Mouse (Mus musculus) thymus, adult 2 months (tissue): ENCODE measurements at regions not wholly inside any gene's neighbourhood (a gene's known extent, or its start where the extent isn't known, plus 50 kb on each side); places are given as distances from the start of the nearest gene placed in this dataset.
"Not testable (repeated sequence)": the region's sequence is repeated elsewhere in the genome, so short reads cannot be mapped to it uniquely, and the experiment has no call there.

Source experiments
- DNase-seq: peaks from one replicate; pipeline ENCODE4 v3.0.0; 2021
- H3K27ac ChIP-seq: fragments of 200-500 bp; 2 replicates; pipeline ENCODE4 v1.5.1; 2012; ENCODE audit warnings: low read length, control low read depth; ENCODE audit not compliant: control insufficient read depth, insufficient read depth
- H3K27me3 ChIP-seq: fragments of 200-500 bp; 2 replicates; pipeline ENCODE4 v1.6.1; 2012; ENCODE audit warnings: mild to moderate bottlenecking, low read length, moderate library complexity, mixed read lengths; ENCODE audit not compliant: control insufficient read depth, insufficient read depth
- H3K36me3 ChIP-seq: fragments of 200-500 bp; 2 replicates; pipeline ENCODE4 v1.6.1; 2012; ENCODE audit warnings: mild to moderate bottlenecking, low read length, moderate library complexity; ENCODE audit not compliant: control insufficient read depth, insufficient read depth
- H3K4me1 ChIP-seq: fragments of 200-500 bp; replicated peaks from 2 replicates; pipeline ENCODE4 v1.6.1; 2012; ENCODE audit warnings: low read length; ENCODE audit not compliant: control insufficient read depth, insufficient read depth
- H3K4me3 ChIP-seq: fragments of 200-500 bp; 2 replicates; pipeline ENCODE4 v1.5.1; 2012; ENCODE audit warnings: mild to moderate bottlenecking, low read length, control low read depth, moderate library complexity; ENCODE audit not compliant: control insufficient read depth, insufficient read depth
- CTCF ChIP-seq: fragments of 200-500 bp; IDR thresholded peaks from 2 replicates; pipeline ENCODE4 v1.5.1; 2012; ENCODE audit warnings: mild to moderate bottlenecking, control low read depth, low read length, moderate library complexity, borderline replicate concordance; ENCODE audit not compliant: control insufficient read depth, poor library complexity, insufficient read depth; ENCODE audit errors: extremely low read depth
- POLR2A ChIP-seq: fragments of 200-500 bp; IDR thresholded peaks from 2 replicates; pipeline ENCODE4 v1.6.1; 2012; ENCODE audit warnings: mild to moderate bottlenecking, low read length, control low read depth, moderate library complexity; ENCODE audit not compliant: control insufficient read depth, poor library complexity, insufficient read depth; ENCODE audit errors: extremely low read depth
- WGBS: fragments of 180-500 bp; shearing (Covaris S2); methylation state at CpG from one replicate; pipeline ENCODE4 v1.1.7; 2018; 5-methylcytosine and 5-hydroxymethylcytosine counted together

DNA sequence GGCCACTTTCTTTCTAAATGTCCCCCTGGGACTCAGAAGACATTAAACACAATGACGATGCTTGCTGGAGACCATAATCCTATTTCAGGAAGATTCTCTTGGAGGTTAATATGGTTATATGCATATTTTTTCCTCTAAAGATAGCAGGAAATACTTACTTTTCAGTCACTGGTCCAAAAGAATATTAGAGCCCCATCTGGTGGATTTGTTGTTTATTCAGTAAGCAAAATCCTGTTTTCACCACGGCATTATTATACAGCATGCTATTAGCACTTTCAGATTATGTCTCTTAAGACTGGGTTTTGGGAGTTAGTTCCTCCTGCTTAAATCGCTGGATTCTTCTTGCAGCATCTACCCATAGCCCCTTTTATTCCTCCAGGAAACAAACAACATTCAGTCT is 146.6 kb upstream of the Ipo5 start:
- TF ChIP-seq POLR2A (no peak), CTCF (no peak)
- H3K4me1 ChIP-seq = no peaks in the 10 kb centered on the region
- WGBS = 74% methylated on average over 3 of the region's 3 CpGs

GRCm38 (mm10) chr14:120766451-120766850 is 144.6 kb upstream of the Ipo5 start:
- Histone ChIP-seq H3K4me3 (no peak overlapping the region), H3K36me3 (no peaks in the 10 kb centered on the region), H3K27me3 (no peaks in the 10 kb centered on the region), H3K4me1 (no peaks in the 10 kb centered on the region), H3K27ac (no peak overlapping the region)
- WGBS = 94% methylated on average over 5 of the region's 5 CpGs
- DNase-seq = no peak
- TF ChIP-seq CTCF (no peak), POLR2A (no peak)

More for the DNA sequence above, 146.6 kb upstream of the Ipo5 start:
- Histone ChIP-seq H3K4me3 (no peak overlapping the region), H3K36me3 (no peaks in the 10 kb centered on the region), H3K27ac (no peak overlapping the region), H3K27me3 (no peaks in the 10 kb centered on the region)
- no peak for DNase-seq

DNA sequence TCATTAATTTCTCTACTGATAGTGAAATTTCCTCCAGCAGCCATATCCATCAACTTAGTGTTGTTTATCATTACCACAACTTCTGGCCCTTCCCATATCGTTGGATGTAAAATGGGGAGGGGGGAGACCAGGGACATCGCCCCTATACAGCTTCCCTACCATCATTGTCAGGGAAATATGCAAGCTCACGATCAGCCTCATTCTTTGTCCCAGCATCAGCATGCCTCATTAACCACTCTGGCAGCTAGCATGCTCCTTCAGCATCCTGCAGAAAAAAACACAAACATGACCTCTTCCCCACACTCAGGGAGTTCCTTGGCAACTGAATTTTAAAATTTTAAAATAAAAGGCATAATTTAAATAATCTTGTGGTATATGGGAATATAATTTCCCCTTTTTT is 140.4 kb upstream of the Ipo5 start:
- Histone ChIP-seq H3K27ac (no peak overlapping the region), H3K27me3 (no peaks in the 10 kb centered on the region), H3K4me1 (no peaks in the 10 kb centered on the region), H3K36me3 (no peaks in the 10 kb centered on the region), H3K4me3 (no peak overlapping the region)
- TF ChIP-seq CTCF = no peak
- TF ChIP-seq POLR2A = no peak
- DNase-seq = no peak
- WGBS = 90% methylated on average over 3 of the region's 3 CpGs

GRCm38 (mm10) chr14:120773001-120773400 is 138.0 kb upstream of the Ipo5 start:
- H3K4me1 ChIP-seq, H3K4me3 ChIP-seq, H3K36me3 ChIP-seq, H3K27me3 ChIP-seq, DNase-seq, H3K27ac ChIP-seq: not testable (repeated sequence)
- WGBS = 43% methylated on average over 4 of the region's 4 CpGs

- WGBS = 78% methylated on average over 4 of the region's 4 CpGs
- TF ChIP-seq CTCF = no peak
- TF ChIP-seq POLR2A = no peak
- H3K36me3 ChIP-seq = no peaks in the 10 kb centered on the region
- no peak for DNase-seq
- no peaks in the 10 kb centered on the region for H3K27me3 ChIP-seq
- no peak overlapping the region for H3K4me3 ChIP-seq
- H3K27ac ChIP-seq = no peak overlapping the region
- H3K4me1 ChIP-seq = no peaks in the 10 kb centered on the region
These were observed 119.0 kb upstream of the Ipo5 start for GRCm38 (mm10) chr14:120791828-120792554.

GRCm38 (mm10) chr14:120797916-120798490 is 113.0 kb upstream of the Ipo5 start:
- no peak for TF ChIP-seq CTCF
- TF ChIP-seq POLR2A = no peak
- Histone ChIP-seq H3K27me3 (no peaks in the 10 kb centered on the region), H3K4me1 (no peaks in the 10 kb centered on the region), H3K36me3 (no peaks in the 10 kb centered on the region), H3K4me3 (no peak overlapping the region), H3K27ac (no peak overlapping the region)
- DNase-seq = no peak
- WGBS = 90% methylated on average over 7 of the region's 7 CpGs

DNA sequence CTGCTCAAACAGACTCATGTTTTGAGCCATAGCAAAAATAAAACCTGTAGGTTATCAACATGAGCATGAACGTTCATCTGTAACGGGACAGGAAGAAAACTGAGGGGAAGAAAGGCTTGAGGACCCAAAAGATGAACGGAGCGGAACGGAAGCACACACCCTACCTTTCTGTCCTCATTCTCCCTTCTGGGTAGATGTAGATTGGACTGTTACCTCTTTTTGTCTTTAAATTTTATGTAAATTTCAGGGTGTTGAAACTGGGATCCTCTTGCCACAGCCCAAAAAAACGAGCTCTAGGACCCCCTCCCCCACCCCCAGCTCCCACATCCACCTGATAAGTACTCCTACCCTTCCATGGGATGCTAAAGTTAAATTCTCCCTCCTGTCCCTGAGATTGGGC is 107.8 kb upstream of the Ipo5 start:
- no peaks in the 10 kb centered on the region for H3K4me1 ChIP-seq
- TF ChIP-seq CTCF (no peak), POLR2A (no peak)
- no peak for DNase-seq
- H3K4me3 ChIP-seq = no peak overlapping the region
- 78% methylated on average over 6 of the region's 6 CpGs for WGBS
- H3K27me3 ChIP-seq = no peaks in the 10 kb centered on the region
- no peaks in the 10 kb centered on the region for H3K36me3 ChIP-seq
- no peak overlapping the region for H3K27ac ChIP-seq
